Mouse (Mus musculus) intestine, embryonic 14.5 days (tissue): ENCODE results near the gene Pla2g4e. TPM values are rescaled to one million over a fixed set of nuclear protein-coding genes. Genes with fewer than 3 reads are reported as not detected.

Source experiments
- ATAC-seq: fragments of 200-750 bp; cut with Nextera tagmentation; replicated peaks from 2 replicates; pipeline ENCODE4 v1.8.0; 2017; ENCODE audit warnings: low read depth, moderate number of reproducible peaks, moderate TSS enrichment, moderate library complexity; ENCODE audit not compliant: low FRiP score, low TSS enrichment
- DNase-seq: peaks from one replicate; pipeline ENCODE4 v3.0.0-alpha.2; 2018; ENCODE audit warnings: low spot score
- H3K27ac ChIP-seq: fragments of 300-500 bp; sonication (generic); 2 replicates; pipeline ENCODE4 v1.5.1; 2014; ENCODE audit warnings: low read depth, mild to moderate bottlenecking, control low read depth
- H3K27me3 ChIP-seq: fragments of 300-500 bp; sonication (generic); replicated peaks from 2 replicates; pipeline ENCODE4 v1.6.1; 2014; ENCODE audit warnings: low read length, control low read depth; ENCODE audit not compliant: control insufficient read depth, insufficient read depth
- H3K36me3 ChIP-seq: fragments of 300-500 bp; sonication (generic); 2 replicates; pipeline ENCODE4 v1.6.1; 2014; ENCODE audit warnings: low read length, control low read depth; ENCODE audit not compliant: control insufficient read depth, insufficient read depth
- H3K4me1 ChIP-seq: fragments of 300-500 bp; sonication (generic); replicated peaks from 2 replicates; pipeline ENCODE4 v1.6.1; 2014; ENCODE audit warnings: low read length, control low read depth, mixed read lengths; ENCODE audit not compliant: control insufficient read depth, insufficient read depth
- H3K4me2 ChIP-seq: fragments of 300-500 bp; sonication (generic); 2 replicates; pipeline ENCODE4 v1.6.1; 2014; ENCODE audit warnings: low read length
- H3K4me3 ChIP-seq: fragments of 300-500 bp; sonication (generic); 2 replicates; pipeline ENCODE4 v1.5.1; 2014; ENCODE audit warnings: low read depth, low read length, control low read depth, mixed read lengths
- H3K9ac ChIP-seq: fragments of 300-500 bp; sonication (generic); 2 replicates; pipeline ENCODE4 v1.6.1; 2014; ENCODE audit warnings: mild to moderate bottlenecking, low read length
- H3K9me3 ChIP-seq: fragments of 300-500 bp; sonication (generic); 2 replicates; pipeline ENCODE4 v1.6.1; 2016; ENCODE audit warnings: low read length, control low read depth; ENCODE audit not compliant: control insufficient read depth
- WGBS: fragments of 180-500 bp; shearing (Covaris S2); extraction: QIAGEN DNeasy Blood & Tissue Kit; methylation state at CpG from one replicate; pipeline ENCODE4 v1.1.7; 2014; 5-methylcytosine and 5-hydroxymethylcytosine counted together
- polyA plus RNA-seq: library from polyadenylated mRNA; unstranded; fragments of >200 nt; fragmentation: Nextera tagmentation; extraction: Ambion mirVana; gene quantifications from 2 replicates; pipeline ENCODE4 v1.2.1, GENCODE M21; 2014

The Pla2g4e gene
- polyA plus RNA-seq, 1 experiment from 2014 or later, result 0.05 TPM

DNA sequence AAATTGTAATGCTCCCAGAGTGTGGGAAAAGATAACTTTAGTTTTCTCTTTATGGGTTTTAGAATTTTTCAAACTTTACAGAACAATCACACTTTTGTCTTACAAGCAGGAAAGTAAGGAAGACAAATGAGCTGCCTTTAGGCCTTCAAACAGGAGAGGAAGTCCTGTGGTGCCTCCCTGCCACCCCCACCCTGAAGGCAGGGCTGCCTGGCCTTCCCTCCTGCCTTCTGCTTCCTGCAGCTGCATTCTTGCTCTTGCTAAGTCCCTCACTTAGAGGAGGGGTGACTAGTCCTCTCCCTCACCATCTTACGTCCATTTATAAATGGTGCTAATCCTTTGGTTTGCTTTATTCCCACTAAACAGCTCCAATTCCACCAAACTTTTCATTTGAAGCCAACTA is 86.3 kb downstream of the Pla2g4e start:
- no peak overlapping the region for H3K27ac ChIP-seq
- ATAC-seq (no peak), DNase-seq (no peak)
- H3K9ac ChIP-seq, result no peak overlapping the region
- 33% methylated on average over 1 of the region's 1 CpGs for WGBS
- H3K9me3 ChIP-seq, result no peaks in the 10 kb centered on the region
- no peaks in the 10 kb centered on the region for H3K36me3 ChIP-seq
- H3K4me3 ChIP-seq, result no peak overlapping the region
- no peaks in the 10 kb centered on the region for H3K4me1 ChIP-seq
- H3K4me2 ChIP-seq, result no peak overlapping the region
- H3K27me3 ChIP-seq, result no peaks in the 10 kb centered on the region

DNA sequence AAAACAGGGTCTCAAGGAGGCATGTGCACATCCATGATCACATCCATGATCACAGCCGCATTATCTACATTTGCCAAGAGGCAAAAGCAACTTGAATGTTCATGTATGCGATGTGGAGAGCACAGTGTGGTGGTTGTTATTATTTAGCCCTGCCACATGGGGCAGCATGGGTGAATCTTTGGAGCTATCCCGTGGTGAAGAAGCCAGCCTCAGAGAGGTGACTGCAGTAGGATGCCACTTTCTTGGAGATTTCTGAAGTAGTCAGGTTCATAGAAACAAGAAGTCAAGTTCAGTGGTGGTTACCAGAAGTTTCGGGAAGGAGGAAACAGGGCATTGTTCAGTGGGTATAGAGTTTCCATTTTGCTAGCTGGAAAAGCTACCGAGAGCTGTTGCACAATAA is 87.1 kb downstream of the Pla2g4e start:
- no peak overlapping the region for H3K9ac ChIP-seq
- H3K27me3 ChIP-seq, result no peaks in the 10 kb centered on the region
- H3K4me2 ChIP-seq, result no peak overlapping the region
- DNase-seq (no peak), ATAC-seq (no peak)
- WGBS, result 54% methylated on average over 5 of the region's 5 CpGs
- no peak overlapping the region for H3K4me3 ChIP-seq
- H3K4me1 ChIP-seq, result peaks cover 4% of the 10 kb centered on the region; the same call in 1 of the 2 replicates
- H3K27ac ChIP-seq, result no peak overlapping the region
- no peaks in the 10 kb centered on the region for H3K9me3 ChIP-seq
- no peaks in the 10 kb centered on the region for H3K36me3 ChIP-seq

DNA sequence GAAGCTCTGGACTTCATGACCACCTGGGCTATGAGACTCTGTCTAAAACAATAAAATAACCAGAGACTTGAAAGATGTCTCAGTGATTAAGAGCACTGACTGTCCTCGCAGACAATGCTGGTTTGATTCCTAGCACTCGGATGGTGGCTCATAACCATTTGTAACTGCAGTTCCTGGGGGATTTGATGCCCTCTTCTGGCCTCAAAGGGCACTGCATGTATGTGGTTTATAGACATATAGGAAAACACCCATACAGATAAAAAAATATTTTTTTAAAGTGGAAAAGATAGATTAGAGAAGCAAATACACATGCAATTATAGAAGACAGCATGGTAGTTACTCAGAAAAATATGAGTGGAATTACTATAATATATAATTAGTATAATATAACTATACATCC is 87.5 kb downstream of the Pla2g4e start:
- no peaks in the 10 kb centered on the region for H3K9me3 ChIP-seq
- peaks cover 7% of the 10 kb centered on the region; the same call in 1 of the 2 replicates for H3K4me1 ChIP-seq
- no peak overlapping the region for H3K27ac ChIP-seq
- DNase-seq (no peak), ATAC-seq (no peak)
- H3K4me2 ChIP-seq, result no peak overlapping the region
- H3K9ac ChIP-seq, result no peak overlapping the region
- no peaks in the 10 kb centered on the region for H3K27me3 ChIP-seq
- H3K36me3 ChIP-seq, result no peaks in the 10 kb centered on the region
- no peak overlapping the region for H3K4me3 ChIP-seq
- 65% methylated on average over 2 of the region's 2 CpGs for WGBS

DNA sequence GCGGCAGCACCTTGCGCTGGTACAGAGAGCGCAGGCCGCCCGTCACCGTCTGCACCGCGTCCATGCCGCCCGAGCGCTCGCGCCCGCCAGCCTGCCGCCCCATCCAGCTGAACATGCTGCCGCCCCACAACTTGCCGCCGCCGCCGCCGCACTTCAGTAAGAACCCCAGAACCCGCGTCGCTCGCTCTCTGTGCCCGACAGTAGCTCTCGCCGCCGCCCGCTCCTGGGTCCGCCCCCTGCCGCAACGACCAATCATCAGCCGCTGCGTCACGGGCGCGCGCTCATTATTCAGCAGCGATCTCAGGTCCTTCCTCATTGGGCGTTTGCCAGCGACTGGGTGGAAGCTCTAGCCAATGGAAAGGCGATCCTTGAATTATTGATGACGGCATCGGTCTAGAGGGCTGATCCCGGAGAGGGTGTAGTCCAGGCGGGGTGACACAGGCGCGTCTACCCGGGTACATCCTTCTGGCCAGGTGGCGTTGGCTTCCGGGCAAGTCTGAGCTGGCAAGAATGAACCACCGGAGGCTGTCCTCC is 90.7 kb downstream of the Pla2g4e start, which contains the start of gene Ehd4:
Ehd4 (minus strand) TSS at position 246 of the 534 bp plus-strand sequence.
- peaks cover 7% of the 10 kb centered on the region; the same call in 1 of the 2 replicates for H3K4me1 ChIP-seq
- peak within 1 kb of the TSS; percentile 98 for H3K4me2 ChIP-seq
- peak within 1 kb of the TSS; percentile 51; the same call in 1 of the 2 replicates for H3K27ac ChIP-seq
- ATAC-seq (peak; percentile 98), DNase-seq (peak; percentile 98)
- under 1% methylated on average over 53 of the region's 53 CpGs for WGBS
- H3K9me3 ChIP-seq, result no peaks in the 10 kb centered on the region
- no peaks in the 10 kb centered on the region for H3K36me3 ChIP-seq
- no peaks in the 10 kb centered on the region for H3K27me3 ChIP-seq
- peak within 1 kb of the TSS; percentile 73 for H3K4me3 ChIP-seq
- peak within 1 kb of the TSS; percentile 63 for H3K9ac ChIP-seq

DNA sequence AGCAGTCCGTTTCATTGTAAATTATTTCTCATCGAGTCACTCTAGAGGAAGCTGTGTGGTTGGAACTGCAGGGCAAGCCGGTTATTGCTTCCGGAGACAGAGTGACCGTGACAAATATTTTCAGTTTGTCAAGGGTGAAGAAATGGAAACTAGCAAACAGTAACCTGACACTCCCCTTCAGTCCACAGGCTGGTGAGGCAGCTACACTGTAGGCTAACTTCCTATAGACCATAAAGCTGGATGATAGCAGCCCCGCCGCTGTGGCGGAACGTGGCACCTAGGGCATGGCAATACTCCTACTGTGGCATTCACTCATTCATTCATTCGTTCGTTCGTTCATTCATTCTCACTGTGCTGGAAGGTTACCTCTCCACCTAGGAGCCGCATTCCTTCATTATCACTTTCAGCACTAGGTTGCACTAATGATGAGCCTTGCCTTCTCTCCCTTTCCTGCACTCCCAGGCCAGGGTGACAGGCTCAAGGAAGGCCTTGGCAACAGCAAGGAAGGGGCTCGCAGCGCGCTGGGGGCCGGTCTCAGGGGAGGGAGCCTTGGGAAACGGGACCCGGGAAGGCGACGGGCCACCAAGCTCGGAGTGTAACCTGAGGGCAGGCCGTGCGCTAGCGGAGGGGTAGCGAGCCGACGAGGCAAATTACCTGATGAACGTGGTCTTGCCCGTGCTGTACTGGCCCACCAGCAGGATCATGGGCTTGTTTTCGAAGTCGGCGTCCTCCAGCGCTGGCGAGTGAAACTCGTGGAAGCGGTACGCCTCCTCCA is 91.4 kb downstream of the Pla2g4e start:
- peak overlapping the region; percentile 51; the same call in 1 of the 2 replicates for H3K27ac ChIP-seq
- H3K27me3 ChIP-seq, result no peaks in the 10 kb centered on the region
- H3K4me2 ChIP-seq, result peak overlapping the region; percentile 98
- no peaks in the 10 kb centered on the region for H3K36me3 ChIP-seq
- DNase-seq (peak; percentile 63), ATAC-seq (peak; percentile 82)
- 1% methylated on average over 38 of the region's 38 CpGs for WGBS
- peaks cover 7% of the 10 kb centered on the region; the same call in 1 of the 2 replicates for H3K4me1 ChIP-seq
- H3K9me3 ChIP-seq, result no peaks in the 10 kb centered on the region
- peak overlapping the region; percentile 73 for H3K4me3 ChIP-seq
- peak overlapping the region; percentile 63 for H3K9ac ChIP-seq

DNA sequence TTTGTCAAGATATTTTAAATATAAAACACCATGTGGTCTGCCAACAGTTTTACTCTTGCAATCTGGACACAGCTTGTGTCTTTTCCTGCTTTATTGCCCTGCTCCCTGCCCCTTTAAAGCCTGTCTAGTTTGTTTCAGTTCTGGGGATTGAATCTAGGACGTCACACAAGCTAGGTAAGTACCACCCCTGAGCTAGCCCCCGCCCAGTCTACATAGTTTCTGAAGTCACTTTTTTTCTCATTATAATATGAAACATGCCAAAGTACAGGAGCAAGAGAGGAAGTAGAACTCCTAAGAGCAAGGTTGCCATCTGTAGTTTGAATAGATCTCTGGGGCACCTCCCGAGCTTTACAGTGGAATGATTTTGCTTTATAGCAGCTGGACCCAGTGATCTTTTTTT is 94.6 kb downstream of the Pla2g4e start:
- Histone ChIP-seq H3K9me3 (no peaks in the 10 kb centered on the region), H3K4me1 (peaks cover 7% of the 10 kb centered on the region; the same call in 1 of the 2 replicates), H3K36me3 (no peaks in the 10 kb centered on the region), H3K9ac (no peak overlapping the region), H3K4me2 (no peak overlapping the region), H3K27ac (no peak overlapping the region), H3K4me3 (no peak overlapping the region), H3K27me3 (no peaks in the 10 kb centered on the region)
- DNase-seq (no peak), ATAC-seq (no peak)
- 69% methylated on average over 3 of the region's 3 CpGs for WGBS

DNA sequence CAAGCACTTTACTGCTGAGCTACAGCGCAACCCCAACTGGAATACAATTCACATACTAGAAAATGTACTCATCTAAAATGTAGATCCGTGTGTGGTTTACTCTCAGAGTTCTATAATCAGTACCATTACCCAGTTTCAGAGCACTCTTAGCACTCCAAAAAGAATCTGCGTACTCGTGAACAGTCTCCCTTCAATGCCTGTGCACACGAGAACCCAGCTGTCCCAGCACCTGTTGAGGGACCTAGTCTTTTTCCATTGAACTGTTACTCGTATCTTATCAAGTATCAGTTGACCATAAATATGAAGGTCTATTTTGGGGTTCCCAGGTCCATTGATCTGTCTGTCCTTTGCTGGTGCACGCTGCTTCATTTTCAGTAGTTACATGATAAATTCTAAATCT is 95.5 kb downstream of the Pla2g4e start:
- no peak overlapping the region for H3K9ac ChIP-seq
- H3K4me2 ChIP-seq, result no peak overlapping the region
- no peak for ATAC-seq
- no peaks in the 10 kb centered on the region for H3K27me3 ChIP-seq
- peaks cover 7% of the 10 kb centered on the region; the same call in 1 of the 2 replicates for H3K4me1 ChIP-seq
- H3K4me3 ChIP-seq, result no peak overlapping the region
- DNase-seq, result no peak
- no peaks in the 10 kb centered on the region for H3K36me3 ChIP-seq
- H3K9me3 ChIP-seq, result no peaks in the 10 kb centered on the region
- H3K27ac ChIP-seq, result no peak overlapping the region
- WGBS, result 85% methylated on average over 7 of the region's 7 CpGs

DNA sequence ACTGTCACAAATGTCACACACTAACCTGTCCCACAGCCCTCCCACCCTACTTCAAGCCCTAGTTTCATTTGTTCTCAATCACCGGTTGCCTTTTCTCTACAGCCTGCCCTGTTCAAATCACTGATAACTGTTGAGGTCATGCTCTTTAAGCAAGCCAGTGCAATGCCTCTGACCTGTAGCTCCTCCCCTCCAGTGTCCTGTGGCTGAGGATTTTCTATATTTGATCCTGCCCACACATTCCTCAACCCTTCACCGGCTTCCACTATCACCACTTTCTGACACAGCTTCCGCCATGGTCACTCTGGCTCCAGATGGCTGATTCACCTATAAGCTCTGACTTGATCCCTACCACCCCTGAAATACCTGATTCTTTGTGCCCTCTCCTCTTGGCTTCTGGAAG is 97.1 kb downstream of the Pla2g4e start:
- no peak overlapping the region for H3K4me3 ChIP-seq
- H3K9me3 ChIP-seq, result no peaks in the 10 kb centered on the region

More for the DNA sequence above, 97.1 kb downstream of the Pla2g4e start:
- 60% methylated on average over 3 of the region's 3 CpGs for WGBS
- 0 out of 2 replicates have a peak, but pooled peaks cover 3% of the 10 kb centered on the region for H3K4me1 ChIP-seq
- no peaks in the 10 kb centered on the region for H3K36me3 ChIP-seq
- no peaks in the 10 kb centered on the region for H3K27me3 ChIP-seq
- no peak overlapping the region for H3K27ac ChIP-seq
- ATAC-seq (no peak), DNase-seq (no peak)
- H3K9ac ChIP-seq, result no peak overlapping the region
- no peak overlapping the region for H3K4me2 ChIP-seq
